Mouse (Mus musculus) kidney, adult 2 months (tissue): ENCODE results near the gene Wscd2. TPM values are rescaled to one million over a fixed set of nuclear protein-coding genes. Genes with fewer than 3 reads are reported as not detected.

ENCODE experiments used
- DNase-seq: peaks from one replicate; pipeline ENCODE4 v3.0.0; 2021
- H3K27ac ChIP-seq: fragments of 200-500 bp; 2 replicates; pipeline ENCODE4 v1.5.1; 2012; ENCODE audit warnings: low read depth, low read length, control low read depth, inconsistent platforms; ENCODE audit not compliant: insufficient read depth
- H3K27me3 ChIP-seq: fragments of 200-500 bp; replicated peaks from 2 replicates; pipeline ENCODE4 v1.6.1; 2012; ENCODE audit warnings: mild to moderate bottlenecking, moderate library complexity, low read length, inconsistent platforms; ENCODE audit not compliant: control insufficient read depth, insufficient read depth
- H3K36me3 ChIP-seq: fragments of 200-500 bp; 2 replicates; pipeline ENCODE4 v1.6.1; 2012; ENCODE audit warnings: mild to moderate bottlenecking, moderate library complexity, low read length, inconsistent platforms; ENCODE audit not compliant: control insufficient read depth, insufficient read depth
- H3K4me1 ChIP-seq: fragments of 200-500 bp; 2 replicates; pipeline ENCODE4 v1.6.1; 2011; ENCODE audit warnings: low read length; ENCODE audit not compliant: control insufficient read depth, insufficient read depth
- H3K4me3 ChIP-seq: fragments of 200-500 bp; 2 replicates; pipeline ENCODE4 v1.5.1; 2011; ENCODE audit warnings: mild to moderate bottlenecking, low read depth, low read length, control low read depth; ENCODE audit not compliant: insufficient read depth
- CTCF ChIP-seq: fragments of 200-500 bp; conservative IDR thresholded peaks from 2 replicates; pipeline ENCODE4 v1.5.1; 2011; ENCODE audit warnings: low read depth, mild to moderate bottlenecking, control low read depth, low read length, moderate library complexity, mixed read lengths; ENCODE audit not compliant: insufficient read depth, insufficient read length
- POLR2A ChIP-seq: fragments of 200-500 bp; IDR thresholded peaks from one replicate; pipeline ENCODE4 v1.6.1; 2011; ENCODE audit warnings: low read depth, low read length, control low read depth
- WGBS: fragments of 180-500 bp; shearing (Covaris S2); methylation state at CpG from one replicate; pipeline ENCODE4 v1.1.7; 2018; 5-methylcytosine and 5-hydroxymethylcytosine counted together
- polyA plus RNA-seq: library from polyadenylated mRNA; depleted of rRNA; stranded (reverse); fragments of >200 nt; gene quantifications from 2 replicates; pipeline ENCODE4 v1.2.3, GENCODE M21; 2012

Wscd2 gene
- polyA plus RNA-seq, 1 experiment, result 9.0 TPM

GRCm38 (mm10) chr5:113479075-113479474 lies 11.1 kb upstream of the Wscd2 start:
- Histone ChIP-seq H3K4me3 (no peak overlapping the region), H3K36me3 (no peaks in the 10 kb centered on the region), H3K27me3 (no peaks in the 10 kb centered on the region), H3K27ac (no peak overlapping the region), H3K4me1 (no peaks in the 10 kb centered on the region; the same call in 1 of the 2 replicates)
- TF ChIP-seq POLR2A (no peak), CTCF (no peak)
- 52% methylated on average over 5 of the region's 5 CpGs for WGBS
- peak; percentile 28 for DNase-seq

GRCm38 (mm10) chr5:113480451-113480850 lies 9.7 kb upstream of the Wscd2 start:
- Histone ChIP-seq H3K27me3 (no peaks in the 10 kb centered on the region), H3K4me3 (no peak overlapping the region), H3K36me3 (no peaks in the 10 kb centered on the region), H3K27ac (no peak overlapping the region), H3K4me1 (no peaks in the 10 kb centered on the region; the same call in 1 of the 2 replicates)
- 68% methylated on average over 5 of the region's 5 CpGs for WGBS
- DNase-seq, result no peak
- no peak for TF ChIP-seq CTCF
- TF ChIP-seq POLR2A, result no peak

- no peak overlapping the region for H3K4me3 ChIP-seq
- 54% methylated on average over 11 of the region's 11 CpGs for WGBS
- H3K4me1 ChIP-seq, result no peaks in the 10 kb centered on the region
- TF ChIP-seq POLR2A, result no peak
- no peak for TF ChIP-seq CTCF
- H3K27me3 ChIP-seq, result no peaks in the 10 kb centered on the region
- H3K27ac ChIP-seq, result no peak overlapping the region
- DNase-seq, result no peak
- H3K36me3 ChIP-seq, result no peaks in the 10 kb centered on the region
Measured at GRCm38 (mm10) chr5:113485584-113486162, 4.5 kb upstream of the Wscd2 start.

GRCm38 (mm10) chr5:113487879-113488278 lies 2.3 kb upstream of the Wscd2 start:
- Histone ChIP-seq H3K4me1 (no peaks in the 10 kb centered on the region), H3K4me3 (no peak overlapping the region), H3K27ac (no peak overlapping the region), H3K27me3 (no peaks in the 10 kb centered on the region), H3K36me3 (no peaks in the 10 kb centered on the region)
- no peak for TF ChIP-seq CTCF
- TF ChIP-seq POLR2A, result no peak
- no peak for DNase-seq
- 65% methylated on average over 8 of the region's 8 CpGs for WGBS

- Histone ChIP-seq H3K36me3 (no peaks in the 10 kb centered on the region), H3K27ac (no peak overlapping the region), H3K4me3 (no peak overlapping the region), H3K27me3 (no peaks in the 10 kb centered on the region), H3K4me1 (no peaks in the 10 kb centered on the region)
- no peak for DNase-seq
- TF ChIP-seq POLR2A (no peak), CTCF (no peak)
- 86% methylated on average over 9 of the region's 9 CpGs for WGBS
Measured at GRCm38 (mm10) chr5:113489617-113490016, 516 bp upstream of the Wscd2 start.

- DNase-seq, result peak; percentile 8
- Histone ChIP-seq H3K36me3 (no peaks in the 10 kb centered on the region), H3K27me3 (no peaks in the 10 kb centered on the region), H3K27ac (no peak overlapping the region), H3K4me3 (peak overlapping the region; percentile 18), H3K4me1 (no peaks in the 10 kb centered on the region)
- TF ChIP-seq POLR2A, result no peak
- no peak for TF ChIP-seq CTCF
- 3% methylated on average over 63 of the region's 63 CpGs for WGBS
Measured at GRCm38 (mm10) chr5:113490467-113491260, 531 bp downstream of the Wscd2 start.

GRCm38 (mm10) chr5:113491552-113491951 lies 1.4 kb downstream of the Wscd2 start:
- no peaks in the 10 kb centered on the region for H3K4me1 ChIP-seq
- no peaks in the 10 kb centered on the region for H3K36me3 ChIP-seq
- WGBS, result 60% methylated on average over 4 of the region's 4 CpGs
- no peak overlapping the region for H3K27ac ChIP-seq
- H3K27me3 ChIP-seq, result no peaks in the 10 kb centered on the region
- no peak for DNase-seq
- TF ChIP-seq POLR2A (no peak), CTCF (no peak)
- no peak overlapping the region for H3K4me3 ChIP-seq
